Comparison of ENCODE assay signal across 8 mouse cellular contexts in the genomic region with DNA sequence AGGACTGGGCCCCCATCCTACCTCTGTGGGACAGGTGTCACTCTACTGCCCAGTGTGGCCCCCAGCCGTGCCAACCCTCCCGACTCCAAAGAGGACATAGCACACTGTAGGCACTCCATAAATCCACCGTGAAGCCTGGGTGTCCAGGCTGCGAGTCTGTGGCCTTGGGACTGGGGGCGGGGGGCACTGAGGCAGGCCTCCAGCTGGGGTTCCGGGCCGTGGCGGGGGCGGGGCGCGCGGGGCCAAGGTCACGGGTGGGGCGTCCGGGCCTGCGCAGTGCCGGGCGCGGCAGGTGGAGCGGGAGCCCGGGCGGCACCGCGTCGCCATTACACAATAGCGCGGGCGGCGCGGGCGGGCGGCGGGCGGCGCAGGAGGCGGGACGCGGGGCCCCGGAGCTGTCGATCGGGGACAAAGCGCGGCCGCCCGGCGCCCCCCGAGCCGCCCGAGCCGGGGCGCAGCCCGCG. TPM values are rescaled to one million over a fixed set of nuclear protein-coding genes. Genes with fewer than 3 reads are reported as not detected.
DNase-seq lines count a peak whose midpoint lies in the region; ATAC-seq lines count a peak whose summit lies in the region.

Gene Aes (plus strand): TSS at position 326 of the 464 bp plus-strand sequence.

- peak; percentile 73 for ATAC-seq in forebrain, embryonic 15.5 days (replicated peaks)
- peak; percentile 32 for ATAC-seq in lung, embryonic 15.5 days (ENCODE audit: borderline replicate concordance, extremely low read depth, low FRiP score, low TSS enrichment)

- peak within 1 kb of the TSS; percentile 89 for H3K4me2 ChIP-seq in forebrain, embryonic 15.5 days (replicated peaks)
- peak within 1 kb of the TSS; percentile 84 for H3K4me2 ChIP-seq in lung, embryonic 15.5 days

- intact Hi-C loops in heart, postnatal 25 days (cut with DNase I) = no loop called here

- H3K9me3 ChIP-seq in forebrain, embryonic 15.5 days = no peaks in the 10 kb centered on the region
- no peaks in the 10 kb centered on the region for H3K9me3 ChIP-seq in lung, embryonic 15.5 days

- peaks cover 3% of the 10 kb centered on the region; the same call in 1 of the 2 replicates for H3K36me3 ChIP-seq in forebrain, embryonic 15.5 days
- H3K36me3 ChIP-seq in lung, embryonic 15.5 days = peaks cover 8% of the 10 kb centered on the region

- H3K4me3 ChIP-seq in brown adipose tissue, adult 24 weeks (ENCODE audit: insufficient read depth, low read depth, low read length) = peak within 1 kb of the TSS; percentile 100
- H3K4me3 ChIP-seq in forebrain, embryonic 15.5 days = peak within 1 kb of the TSS; percentile 91
- H3K4me3 ChIP-seq in lung, embryonic 15.5 days = peak within 1 kb of the TSS; percentile 81

- H3K4me1 ChIP-seq in brown adipose tissue, adult 24 weeks (ENCODE audit: control insufficient read depth, insufficient read depth, insufficient read length, low read length) = peaks cover 20% of the 10 kb centered on the region
- peaks cover 42% of the 10 kb centered on the region for H3K4me1 ChIP-seq in forebrain, embryonic 15.5 days
- peaks cover 37% of the 10 kb centered on the region for H3K4me1 ChIP-seq in lung, embryonic 15.5 days

- H3K9ac ChIP-seq in forebrain, embryonic 15.5 days (replicated peaks) = peak within 1 kb of the TSS; percentile 99
- H3K9ac ChIP-seq in lung, embryonic 15.5 days = peak within 1 kb of the TSS; percentile 98

- no peaks in the 10 kb centered on the region for H3K27me3 ChIP-seq in forebrain, embryonic 15.5 days
- H3K27me3 ChIP-seq in lung, embryonic 15.5 days = no peaks in the 10 kb centered on the region

- DNase-seq in ES-CJ7 (ENCODE audit: low read depth, low spot score) = peak; percentile 68
- DNase-seq in heart, postnatal 25 days (ENCODE audit: low spot score) = peak; percentile 69
- DNase-seq in large intestine, adult 2 months (ENCODE audit: low read depth, low spot score) = no peak
- peak; percentile 56 for DNase-seq in ovary, postnatal 10 days (ENCODE audit: low spot score)
- DNase-seq in thymus, postnatal 36 days = peak; percentile 88 to 92

- H3K27ac ChIP-seq in brown adipose tissue, adult 24 weeks (replicated peaks; ENCODE audit: low read depth, low read length) = peak within 1 kb of the TSS; percentile 93
- H3K27ac ChIP-seq in forebrain, embryonic 15.5 days (replicated peaks) = peak within 1 kb of the TSS; percentile 92
- peak within 1 kb of the TSS; percentile 88 for H3K27ac ChIP-seq in lung, embryonic 15.5 days

- WGBS in forebrain, embryonic 15.5 days = under 1% methylated on average over 31 of the region's 53 CpGs
- WGBS in large intestine, adult 2 months = under 1% methylated on average over 34 of the region's 53 CpGs
- WGBS in lung, embryonic 15.5 days = 2% methylated on average over 38 of the region's 53 CpGs

RNA-seq across cellular contexts. Expression of gene Aes, which starts in this region (rescaled TPM):
- 679 and 754 TPM in 2 replicates for polyA plus RNA-seq in brown adipose tissue, adult 24 weeks (2012; ENCODE audit: insufficient read depth, insufficient read length, missing spikeins)
- 665 and 705 TPM in 2 replicates for polyA plus RNA-seq in forebrain, embryonic 15.5 days (2015; fragmentation: Nextera tagmentation; extraction: Ambion mirVana)
- 1,000 to 10,000 TPM; 1,086 to 1,128 TPM for total RNA-seq in heart, postnatal 25 days (2021)
- 1,252 and 1,560 TPM in 2 replicates for polyA plus RNA-seq in large intestine, adult 2 months (2012; rRNA removed)
- 662 and 670 TPM in 2 replicates for polyA plus RNA-seq in lung, embryonic 15.5 days (2015; fragmentation: Nextera tagmentation; extraction: Ambion mirVana)
